9 mouse cellular contexts compared by ENCODE assay signal in the genomic region with DNA sequence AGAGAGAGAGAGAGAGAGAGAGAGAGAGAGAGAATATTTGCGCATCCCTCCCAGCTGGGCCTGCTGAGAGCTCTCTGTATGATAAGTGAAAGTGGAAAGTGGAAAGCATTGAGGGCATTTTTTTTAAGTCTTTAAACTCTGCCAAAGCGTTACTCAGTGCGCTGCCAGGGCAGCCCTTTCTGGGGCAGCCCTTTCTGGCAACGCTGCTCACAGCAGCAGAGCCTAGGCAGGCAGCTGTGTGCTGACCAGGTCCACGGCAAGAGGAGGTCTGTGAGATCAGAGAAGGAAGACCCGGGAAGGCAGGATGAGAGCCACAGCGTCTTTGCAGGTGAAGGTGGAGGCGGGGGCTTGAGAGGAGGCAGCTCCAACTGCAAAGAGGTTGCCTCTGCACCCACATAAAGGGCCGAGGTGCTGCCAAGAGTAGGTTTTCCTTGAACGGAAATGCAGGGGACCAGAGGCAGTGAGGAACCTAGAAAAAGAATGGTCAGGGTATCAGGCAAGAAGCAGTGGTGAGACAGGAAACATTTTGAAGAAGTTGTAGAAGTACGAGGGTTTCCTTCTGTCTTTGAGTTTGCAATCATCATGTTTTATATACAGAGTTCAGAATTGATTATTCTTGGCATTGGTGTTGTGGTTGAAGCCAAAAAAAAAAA.
DNase-seq lines count a peak whose midpoint lies in the region; ATAC-seq and TF ChIP-seq lines count a peak whose summit lies in the region.
"Had no signal": no experiment of that assay in that cellular context is flagged by ENCODE, and none has a peak within 500 bp of the region (broad histone marks: within the 10 kb centered on the region; RNA-seq: fewer than 3 reads in every experiment).

No protein-coding gene starts in this region.

- no peaks in the 10 kb centered on the region for H3K9me3 ChIP-seq in limb, embryonic 15.5 days

- H3K27me3 ChIP-seq in limb, embryonic 15.5 days = no peaks in the 10 kb centered on the region

- peak; percentile 7 to 14 for DNase-seq in lung, adult 18-20 months
- DNase-seq in lung, adult 2 months = no peak
- DNase-seq in adrenal gland, postnatal 36 days = peak; percentile 70 to 76
- peak; percentile 53 to 69 for DNase-seq in heart, adult 18-20 months
- no peak for DNase-seq in embryo, embryonic 10 days (ENCODE audit: low spot score)
- no peak for DNase-seq in MN1 (ENCODE audit: low spot score)
- no peak for DNase-seq in kidney, adult 18-20 months

- H3K36me3 ChIP-seq in limb, embryonic 15.5 days = no peaks in the 10 kb centered on the region

- no peak for TF ChIP-seq CTCF in lung, adult 2 months (IDR thresholded peaks at IDR 0.05; ENCODE audit: insufficient read depth, low read length)

- peak; percentile 58; the same call in 1 of the 2 replicates for ATAC-seq in limb, embryonic 15.5 days (ENCODE audit: insufficient number of reproducible peaks, low FRiP score, low TSS enrichment, low read depth)

- no peaks in the 10 kb centered on the region for H3K4me1 ChIP-seq in lung, adult 2 months (ENCODE audit: control insufficient read depth, insufficient read depth, low read length)
- H3K4me1 ChIP-seq in limb, embryonic 15.5 days = peaks cover 10% of the 10 kb centered on the region

- WGBS in lung, adult 2 months = 34% methylated on average over 11 of the region's 11 CpGs
- 39% methylated on average over 11 of the region's 11 CpGs for WGBS in limb, embryonic 15.5 days

- peak overlapping the region; percentile 47 for H3K27ac ChIP-seq in limb, embryonic 15.5 days

- no peak for TF ChIP-seq POLR2A in lung, adult 2 months (IDR thresholded peaks at IDR 0.05; ENCODE audit: borderline replicate concordance, extremely low read depth, low read depth, low read length)

- H3K4me3 ChIP-seq in lung, adult 2 months (replicated peaks; ENCODE audit: extremely low read depth, low read depth, low read length) = no peak overlapping the region
- H3K4me3 ChIP-seq in limb, embryonic 15.5 days = peak overlapping the region; percentile 17; the same call in 1 of the 2 replicates
- H3K4me3 ChIP-seq: myocyte had no signal

- no peak overlapping the region for H3K9ac ChIP-seq in limb, embryonic 15.5 days

- H3K4me2 ChIP-seq in limb, embryonic 15.5 days = peak overlapping the region; percentile 27

Comparison
In these comparisons a context has a peak if more than half of its experiments do, and no peak if none do; other contexts are left out.
1. DNase-seq: peak in lung, adult 18-20 months (2 of 2), adrenal gland, postnatal 36 days (2 of 2) and heart, adult 18-20 months (2 of 2); none in lung, adult 2 months (single experiment), embryo, embryonic 10 days (single experiment), MN1 (single experiment) and kidney, adult 18-20 months (single experiment).